Mouse (Mus musculus) ES-Bruce4 (cell line): ENCODE measurements at regions not wholly inside any gene's neighbourhood (a gene's known extent, or its start where the extent isn't known, plus 50 kb on each side); places are given as distances from the start of the nearest gene placed in this dataset.

Experiments
- CTCF ChIP-seq: IDR thresholded peaks from one replicate; pipeline ENCODE4 v1.8.1; 2011; ENCODE audit warnings: low read depth, low read length
- EP300 ChIP-seq: IDR thresholded peaks from 2 replicates; pipeline ENCODE4 v1.6.1; 2011; ENCODE audit warnings: low read depth, low read length; ENCODE audit not compliant: insufficient read depth
- POLR2A ChIP-seq: IDR thresholded peaks from one replicate; pipeline ENCODE4 v1.8.1; 2011; ENCODE audit warnings: low read length; ENCODE audit not compliant: insufficient read depth

DNA sequence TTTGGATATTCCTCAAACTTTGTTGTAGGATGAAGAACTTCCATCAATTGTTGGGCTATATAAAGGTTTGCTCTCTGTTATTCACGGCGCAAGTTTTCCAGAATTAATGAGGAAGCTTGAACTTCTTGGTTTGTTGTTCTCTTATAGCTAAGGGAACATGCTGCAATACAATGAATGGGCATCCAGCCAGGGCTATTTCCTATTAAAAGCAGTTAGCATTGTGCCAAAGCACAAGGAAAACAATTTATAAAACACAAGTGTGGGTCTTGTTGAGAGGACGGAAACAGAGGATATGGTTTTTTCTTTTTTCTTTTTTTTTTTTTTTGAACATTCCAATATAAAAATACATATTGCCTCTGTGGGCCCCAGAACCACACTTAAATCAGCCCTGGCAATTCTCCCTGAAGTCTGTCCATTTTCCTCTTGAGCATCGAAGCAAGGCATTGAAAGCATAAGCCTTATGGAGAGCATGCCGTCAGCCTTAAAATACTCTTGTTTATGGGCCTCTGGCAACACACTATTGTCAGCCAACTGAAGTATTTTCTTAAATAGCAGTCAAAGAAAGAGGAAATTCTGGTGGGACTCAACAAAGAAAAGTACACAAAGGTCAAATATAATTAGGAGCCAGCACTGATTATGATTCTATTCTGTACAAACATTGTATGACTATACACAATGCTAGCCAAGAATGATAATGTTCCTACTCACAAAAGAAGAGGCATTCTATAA, 158.6 kb downstream of the Fam198b start:
- TF ChIP-seq EP300 (no peak), POLR2A (no peak), CTCF (no peak)
